Mouse (Mus musculus): Measurements from ENCODE around the gene Fut2.

DNA sequence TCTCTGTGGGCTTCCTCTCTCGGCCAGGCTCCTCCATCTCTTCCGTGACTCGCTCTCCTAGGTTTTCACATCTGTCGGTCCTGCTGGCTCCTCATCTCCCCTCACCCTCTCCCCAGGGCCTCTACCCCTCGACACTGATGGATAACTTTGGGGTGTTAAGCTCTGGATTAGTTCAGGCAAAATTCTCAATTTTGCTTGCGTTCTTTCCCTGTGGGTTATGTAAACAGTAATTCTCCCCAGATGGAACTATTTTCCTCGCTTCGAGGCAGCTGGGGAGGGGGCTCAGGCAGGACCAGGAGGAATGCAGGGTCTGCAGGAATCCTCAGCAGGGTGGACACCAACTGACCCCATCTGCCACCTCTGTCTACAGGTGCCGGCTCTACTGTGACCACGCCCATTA lies 19.6 kb upstream of the Fut2 start:
- TF ChIP-seq GATA1 (IDR thresholded peaks at IDR 0.05; ENCODE audit: low read length), result no peak
- no peak for TF ChIP-seq TAL1 (IDR thresholded peaks at IDR 0.05; ENCODE audit: low read length)
